ENCODE assay signal across 8 mouse cellular contexts in the genomic region with DNA sequence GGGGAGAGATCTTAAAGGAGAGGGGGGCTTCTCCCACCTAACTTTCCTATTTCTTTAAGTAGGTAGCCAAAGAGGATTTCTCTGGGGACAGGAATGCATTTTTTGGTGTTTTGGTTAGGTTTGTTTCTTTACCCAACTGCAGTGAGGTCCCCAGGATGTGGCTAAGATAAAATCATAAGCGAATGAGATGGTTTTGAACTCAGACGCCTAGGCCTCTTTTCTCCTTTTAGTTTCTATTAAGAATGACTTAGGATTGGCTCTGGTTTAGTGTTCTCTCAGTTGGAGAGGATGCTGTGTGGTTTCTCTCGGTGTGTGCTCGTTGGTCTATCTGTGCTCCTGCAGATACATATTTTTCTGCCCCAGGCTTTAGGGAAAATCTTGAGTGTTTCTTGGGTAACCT. TPM values are rescaled to one million over a fixed set of nuclear protein-coding genes. Genes with fewer than 3 reads are reported as not detected.
DNase-seq lines count a peak whose midpoint lies in the region; ATAC-seq lines count a peak whose summit lies in the region.

No protein-coding gene starts in this region.

- intact Hi-C loops in heart, postnatal 25 days (cut with DNase I), result loop anchor here (2.0 to 5.0 kb wide), 2 partner anchors 33 to 68 kb away; no protein-coding TSS in a partner anchor

- H3K36me3 ChIP-seq in heart, embryonic 15.5 days, result no peaks in the 10 kb centered on the region
- peaks cover 24% of the 10 kb centered on the region for H3K36me3 ChIP-seq in hindbrain, embryonic 10.5 days
- peaks cover 9% of the 10 kb centered on the region; the same call in 1 of the 2 replicates for H3K36me3 ChIP-seq in midbrain, embryonic 10.5 days

- H3K4me2 ChIP-seq in heart, embryonic 15.5 days, result peak overlapping the region; percentile 77

- peaks cover 54% of the 10 kb centered on the region for H3K4me1 ChIP-seq in heart, embryonic 15.5 days (replicated peaks)
- H3K4me1 ChIP-seq in hindbrain, embryonic 10.5 days (replicated peaks), result peaks cover 38% of the 10 kb centered on the region
- peaks cover 36% of the 10 kb centered on the region for H3K4me1 ChIP-seq in midbrain, embryonic 10.5 days

- no peaks in the 10 kb centered on the region for H3K9me3 ChIP-seq in heart, embryonic 15.5 days (replicated peaks)
- H3K9me3 ChIP-seq in hindbrain, embryonic 10.5 days, result no peaks in the 10 kb centered on the region
- H3K9me3 ChIP-seq in midbrain, embryonic 10.5 days (replicated peaks), result no peaks in the 10 kb centered on the region

- H3K9ac ChIP-seq in heart, embryonic 15.5 days, result peak overlapping the region; percentile 98

- peak overlapping the region; percentile 95 for H3K4me3 ChIP-seq in heart, embryonic 15.5 days
- peak overlapping the region; percentile 84 for H3K4me3 ChIP-seq in hindbrain, embryonic 10.5 days
- H3K4me3 ChIP-seq in midbrain, embryonic 10.5 days, result peak overlapping the region; percentile 83

- 9% methylated on average over 4 of the region's 4 CpGs for WGBS in heart, embryonic 15.5 days
- 36% methylated on average over 4 of the region's 4 CpGs for WGBS in hindbrain, embryonic 10.5 days
- WGBS in midbrain, embryonic 10.5 days, result 41% methylated on average over 4 of the region's 4 CpGs

- H3K27me3 ChIP-seq in heart, embryonic 15.5 days, result no peaks in the 10 kb centered on the region
- H3K27me3 ChIP-seq in hindbrain, embryonic 10.5 days (ENCODE audit: insufficient read depth, poor library complexity, severe bottlenecking), result no peaks in the 10 kb centered on the region
- H3K27me3 ChIP-seq in midbrain, embryonic 10.5 days (ENCODE audit: low read depth, poor library complexity, severe bottlenecking), result no peaks in the 10 kb centered on the region

- no peak for ATAC-seq in heart, embryonic 15.5 days (replicated peaks; ENCODE audit: insufficient number of reproducible peaks, insufficient read depth, low FRiP score, low read depth)
- no peak for ATAC-seq in granulocyte monocyte progenitor cell, adult 5-6 weeks (replicated peaks; ENCODE audit: poor library complexity, severe bottlenecking)
- no peak for ATAC-seq in erythroid progenitor cell, adult 5-6 weeks (replicated peaks; ENCODE audit: low FRiP score, poor library complexity, severe bottlenecking)

- peak overlapping the region; percentile 99 for H3K27ac ChIP-seq in heart, embryonic 15.5 days
- peak overlapping the region; percentile 97 for H3K27ac ChIP-seq in hindbrain, embryonic 10.5 days
- H3K27ac ChIP-seq in midbrain, embryonic 10.5 days (replicated peaks), result peak overlapping the region; percentile 97

- no peak for DNase-seq in heart, postnatal 25 days (ENCODE audit: low spot score)
- peak; percentile 39 to 57 for DNase-seq in CD8-positive naive resting alpha-beta T cell, adult 2 months (ENCODE audit: low read depth in 2 of 2, low spot score in 2 of 2)
- no peak for DNase-seq in hindbrain, embryonic 10.5 days (ENCODE audit: low spot score)
- no peak for DNase-seq in midbrain, embryonic 10.5 days (ENCODE audit: low spot score)
- no peak for DNase-seq in gastrocnemius, postnatal 10 days

RNA-seq across cellular contexts. Expression of a gene that starts 1.3 kb away (rescaled TPM):
- polyA plus RNA-seq in heart, embryonic 15.5 days (2015; fragmentation: Nextera tagmentation; extraction: Ambion mirVana), result 16.6 and 21.8 TPM in 2 replicates
- 10 to 100 TPM; 75.4 to 89.1 TPM for total RNA-seq in heart, postnatal 25 days (2021)
- 12.1 and 18.8 TPM in 2 replicates for polyA plus RNA-seq in hindbrain, embryonic 10.5 days (2016; fragmentation: Nextera tagmentation; extraction: Ambion mirVana)
- polyA plus RNA-seq in midbrain, embryonic 10.5 days (2016; fragmentation: Nextera tagmentation; extraction: Ambion mirVana), result 10.2 and 15.4 TPM in 2 replicates
- 10 to 100 TPM; 35.7 to 45.3 TPM for total RNA-seq in gastrocnemius, postnatal 10 days (2021)
- total RNA-seq in granulocyte monocyte progenitor cell, adult 5-6 weeks (2014; fragmentation: Nextera tagmentation), result 28.2 and 40.2 TPM in 2 replicates
- 6.5 and 6.7 TPM in 2 replicates for total RNA-seq in granulocyte monocyte progenitor cell, adult 5-6 weeks (2017)
- 18.4 and 39.4 TPM in 2 replicates for total RNA-seq in erythroid progenitor cell, adult 5-6 weeks (2015; ENCODE audit: low replicate concordance)
- 10.5 and 15.8 TPM in 2 replicates for total RNA-seq in erythroid progenitor cell, adult 5-6 weeks (2017; ENCODE audit: low replicate concordance)

RNA-seq across cellular contexts. Expression of a gene that starts 57.2 kb away (rescaled TPM):
- 26.3 and 32.3 TPM in 2 replicates for polyA plus RNA-seq in heart, embryonic 15.5 days (2015; fragmentation: Nextera tagmentation; extraction: Ambion mirVana)
- total RNA-seq in heart, postnatal 25 days (2021), result 10 to 100 TPM; 30.1 to 31.5 TPM
- 7.4 and 8.7 TPM in 2 replicates for polyA plus RNA-seq in hindbrain, embryonic 10.5 days (2016; fragmentation: Nextera tagmentation; extraction: Ambion mirVana)
- polyA plus RNA-seq in midbrain, embryonic 10.5 days (2016; fragmentation: Nextera tagmentation; extraction: Ambion mirVana), result 4.5 and 5.2 TPM in 2 replicates
- total RNA-seq in gastrocnemius, postnatal 10 days (2021), result 10 to 100 TPM; 26.8 to 31.3 TPM
- total RNA-seq in granulocyte monocyte progenitor cell, adult 5-6 weeks (2014; fragmentation: Nextera tagmentation), result 11.9 and 16.4 TPM in 2 replicates
- 16.4 and 17.7 TPM in 2 replicates for total RNA-seq in granulocyte monocyte progenitor cell, adult 5-6 weeks (2017)
- 0.72 and 16.8 TPM in 2 replicates for total RNA-seq in erythroid progenitor cell, adult 5-6 weeks (2015; ENCODE audit: low replicate concordance)
- total RNA-seq in erythroid progenitor cell, adult 5-6 weeks (2017; ENCODE audit: low replicate concordance), result 5.1 and 8.6 TPM in 2 replicates

Comparison
In these comparisons a context has a peak if more than half of its experiments do, and no peak if none do; other contexts are left out.
1. DNase-seq: peak in CD8-positive naive resting alpha-beta T cell, adult 2 months (2 of 2); none in heart, postnatal 25 days (single experiment), hindbrain, embryonic 10.5 days (single experiment), midbrain, embryonic 10.5 days (single experiment) and gastrocnemius, postnatal 10 days (single experiment).
2. Peak in every context shown above with its lines, with median percentiles within 50 percentile points of each other: H3K27ac ChIP-seq and H3K4me3 ChIP-seq.